Mouse (Mus musculus) midbrain, postnatal 0 days (tissue): Measurements from ENCODE around the gene Pip5k1c. TPM values are rescaled to one million over a fixed set of nuclear protein-coding genes. Genes with fewer than 3 reads are reported as not detected.

Experiments used
- ATAC-seq: fragments of 200-750 bp; cut with Nextera tagmentation; 2 replicates; pipeline ENCODE4 v1.8.0; 2017; ENCODE audit warnings: moderate number of reproducible peaks, mild to moderate bottlenecking, moderate TSS enrichment, moderate library complexity; ENCODE audit not compliant: low FRiP score
- DNase-seq: peaks from one replicate; pipeline ENCODE4 v3.0.0-alpha.2; 2015; ENCODE audit warnings: low spot score
- H3K27ac ChIP-seq: fragments of 300-500 bp; sonication (generic); 2 replicates; pipeline ENCODE4 v1.5.1; 2014; ENCODE audit warnings: low read depth, mild to moderate bottlenecking, low read length, mixed read lengths
- H3K27me3 ChIP-seq: fragments of 300-500 bp; sonication (generic); 2 replicates; pipeline ENCODE4 v1.6.1; 2014; ENCODE audit warnings: low read length, control low read depth, mixed read lengths; ENCODE audit not compliant: insufficient read depth
- H3K36me3 ChIP-seq: fragments of 300-500 bp; sonication (generic); 2 replicates; pipeline ENCODE4 v1.6.1; 2014; ENCODE audit warnings: low read length, control low read depth, mixed read lengths; ENCODE audit not compliant: insufficient read depth
- H3K4me1 ChIP-seq: fragments of 300-500 bp; sonication (generic); 2 replicates; pipeline ENCODE4 v1.6.1; 2014; ENCODE audit warnings: mild to moderate bottlenecking, control low read depth, antibody characterized with exemption, low read length, mixed read lengths; ENCODE audit not compliant: insufficient read depth
- H3K4me2 ChIP-seq: fragments of 300-500 bp; sonication (generic); 2 replicates; pipeline ENCODE4 v1.6.1; 2014; ENCODE audit warnings: low read depth, mild to moderate bottlenecking, low read length, mixed read lengths; ENCODE audit not compliant: poor library complexity, severe bottlenecking
- H3K4me3 ChIP-seq: fragments of 300-500 bp; sonication (generic); 2 replicates; pipeline ENCODE4 v1.5.1; 2014; ENCODE audit warnings: low read depth, mild to moderate bottlenecking, low read length, moderate library complexity
- H3K9ac ChIP-seq: fragments of 300-500 bp; sonication (generic); replicated peaks from 2 replicates; pipeline ENCODE4 v1.6.1; 2014; ENCODE audit warnings: mild to moderate bottlenecking, low read length, moderate library complexity, mixed read lengths; ENCODE audit not compliant: poor library complexity, severe bottlenecking
- H3K9me3 ChIP-seq: fragments of 300-500 bp; sonication (generic); 2 replicates; pipeline ENCODE4 v1.6.1; 2016; ENCODE audit warnings: low read length, control low read depth
- CTCF ChIP-seq: IDR thresholded peaks from 2 replicates; pipeline ENCODE4 v1.5.1; 2016; ENCODE audit warnings: antibody characterized with exemption, mild to moderate bottlenecking
- WGBS: fragments of 180-500 bp; shearing (Covaris S2); extraction: QIAGEN DNeasy Blood & Tissue Kit; methylation state at CpG from one replicate; pipeline ENCODE4 v1.1.7; 2014; 5-methylcytosine and 5-hydroxymethylcytosine counted together
- polyA plus RNA-seq: library from polyadenylated mRNA; unstranded; fragments of >200 nt; fragmentation: Nextera tagmentation; extraction: Ambion mirVana; gene quantifications from 2 replicates; pipeline ENCODE4 v1.2.1, GENCODE M21; 2015
- total RNA-seq: library from RNA; depleted of rRNA; stranded (reverse); fragments of >200 nt; gene quantifications from 2 replicates; pipeline ENCODE4 v1.2.3, GENCODE M21; 2014

Pip5k1c gene
- total and polyA plus RNA-seq, 2 experiments from 2014 or later = 125 to 256 TPM

DNA sequence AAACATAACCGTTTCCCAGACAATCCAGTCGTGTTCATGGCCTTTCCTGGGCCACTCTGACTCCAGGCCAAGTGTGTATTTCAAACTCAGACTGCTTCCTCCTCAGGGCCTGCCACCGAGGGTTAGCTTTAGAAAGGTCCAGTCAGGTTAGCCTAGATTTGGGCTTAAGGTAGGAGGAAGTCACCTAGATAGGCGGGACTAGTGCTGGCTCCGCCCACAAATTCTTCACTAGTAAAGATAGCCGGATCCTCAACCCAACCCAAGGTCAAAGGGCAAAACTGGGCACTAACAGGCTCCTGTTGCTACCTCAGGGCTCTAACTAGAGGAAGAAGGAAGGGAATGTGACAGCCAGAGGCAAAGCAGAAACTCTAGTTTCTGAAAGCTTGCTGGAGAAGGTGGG, 6.2 kb upstream of the Pip5k1c start:
- WGBS = 50% methylated on average over 6 of the region's 6 CpGs
- H3K9me3 ChIP-seq = no peaks in the 10 kb centered on the region
- no peak overlapping the region for H3K4me3 ChIP-seq
- no peak overlapping the region for H3K27ac ChIP-seq
- no peak overlapping the region for H3K4me2 ChIP-seq
- no peak overlapping the region for H3K9ac ChIP-seq
- DNase-seq (no peak), ATAC-seq (no peak)
- no peaks in the 10 kb centered on the region for H3K36me3 ChIP-seq
- no peaks in the 10 kb centered on the region for H3K4me1 ChIP-seq
- no peaks in the 10 kb centered on the region for H3K27me3 ChIP-seq
- TF ChIP-seq CTCF = no peak

DNA sequence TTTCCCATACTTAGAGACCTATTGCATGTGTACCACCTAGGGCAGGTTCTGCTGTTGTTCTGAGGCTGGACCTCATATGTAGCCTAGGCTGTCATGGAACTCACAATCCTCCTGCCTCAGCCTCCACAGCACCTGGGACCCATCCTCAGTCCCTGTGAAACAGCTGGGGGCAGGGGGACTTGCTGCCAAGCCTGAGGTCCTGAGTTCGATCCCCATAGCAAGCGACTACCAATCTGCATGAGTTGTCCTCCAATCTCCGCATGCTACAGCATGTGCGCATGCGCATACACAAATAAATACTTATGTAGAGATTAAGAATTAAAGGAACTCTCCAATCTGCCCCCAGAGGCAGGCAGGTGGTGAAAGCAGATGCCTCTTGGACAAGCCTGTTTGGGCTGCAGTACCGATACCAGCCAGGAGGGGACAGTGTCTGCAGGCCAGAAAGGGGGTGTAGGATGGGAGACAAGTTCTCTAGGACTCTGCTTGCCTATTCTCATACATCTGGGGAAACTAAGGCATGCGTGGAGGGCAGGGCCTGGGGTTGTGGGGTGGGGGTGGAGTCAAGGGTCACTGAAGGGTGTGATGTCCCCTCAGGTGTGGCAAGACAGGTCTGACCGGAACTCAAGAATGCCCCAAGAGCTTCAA, 5.1 kb upstream of the Pip5k1c start:
- no peaks in the 10 kb centered on the region for H3K4me1 ChIP-seq
- no peak for ATAC-seq
- no peaks in the 10 kb centered on the region for H3K9me3 ChIP-seq
- no peak overlapping the region for H3K9ac ChIP-seq
- H3K4me3 ChIP-seq = no peak overlapping the region
- 65% methylated on average over 8 of the region's 8 CpGs for WGBS
- DNase-seq = no peak
- no peak overlapping the region for H3K4me2 ChIP-seq
- no peaks in the 10 kb centered on the region for H3K27me3 ChIP-seq
- H3K27ac ChIP-seq = no peak overlapping the region
- no peaks in the 10 kb centered on the region for H3K36me3 ChIP-seq
- peak; percentile 80 for TF ChIP-seq CTCF

DNA sequence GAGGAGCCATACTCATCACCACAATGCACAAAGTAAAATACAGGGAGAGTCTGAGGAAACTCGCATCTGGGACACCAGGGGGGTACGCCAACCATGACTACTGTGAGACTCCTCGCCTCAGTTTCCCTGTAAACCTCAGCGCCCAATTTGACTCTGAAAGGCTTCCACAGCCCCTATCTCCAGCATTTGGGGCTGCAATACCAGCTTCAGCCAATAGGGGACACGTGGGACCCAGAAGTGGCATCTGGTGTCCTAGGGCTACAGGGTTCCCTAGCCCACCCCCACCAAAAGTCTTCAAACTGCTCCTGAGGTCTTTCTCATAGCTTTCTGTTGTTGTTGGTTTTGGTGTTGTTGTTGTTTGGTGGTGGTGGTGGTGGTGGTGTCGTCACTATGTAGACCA, 4.2 kb upstream of the Pip5k1c start:
- DNase-seq (no peak), ATAC-seq (no peak)
- no peak overlapping the region for H3K4me3 ChIP-seq
- no peaks in the 10 kb centered on the region for H3K27me3 ChIP-seq
- TF ChIP-seq CTCF = peak; percentile 62
- no peak overlapping the region for H3K27ac ChIP-seq
- no peaks in the 10 kb centered on the region for H3K36me3 ChIP-seq
- no peaks in the 10 kb centered on the region for H3K9me3 ChIP-seq
- no peak overlapping the region for H3K4me2 ChIP-seq
- H3K9ac ChIP-seq = no peak overlapping the region
- 42% methylated on average over 6 of the region's 6 CpGs for WGBS
- 0 out of 2 replicates have a peak, but pooled peaks cover under 1% of the 10 kb centered on the region for H3K4me1 ChIP-seq

DNA sequence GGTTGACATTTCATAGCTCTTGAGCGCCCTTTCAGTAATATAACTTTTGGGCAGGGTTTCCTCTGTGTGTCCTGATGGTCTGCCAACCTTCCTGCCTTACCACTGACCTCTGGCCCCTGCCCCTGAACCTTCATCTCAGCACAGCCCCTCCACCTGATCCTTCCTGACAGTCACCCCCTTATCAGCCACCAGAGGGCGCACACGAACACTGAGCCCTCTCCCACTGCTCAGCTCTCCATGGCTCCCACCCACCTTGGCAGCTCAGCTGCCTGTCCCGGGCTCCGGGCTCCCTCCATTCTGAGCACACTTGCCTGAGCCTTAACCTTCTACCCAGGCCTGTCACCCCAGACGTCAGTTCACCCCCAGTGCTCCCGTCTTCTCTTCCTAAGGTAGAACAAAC, 3.5 kb upstream of the Pip5k1c start:
- H3K9me3 ChIP-seq = no peaks in the 10 kb centered on the region
- WGBS = 5% methylated on average over 7 of the region's 7 CpGs
- peak; percentile 93 for TF ChIP-seq CTCF
- H3K27me3 ChIP-seq = no peaks in the 10 kb centered on the region
- peaks cover 7% of the 10 kb centered on the region for H3K4me1 ChIP-seq
- no peaks in the 10 kb centered on the region for H3K36me3 ChIP-seq
- no peak overlapping the region for H3K9ac ChIP-seq
- no peak overlapping the region for H3K27ac ChIP-seq
- DNase-seq (peak; percentile 73), ATAC-seq (no peak)
- H3K4me2 ChIP-seq = no peak overlapping the region
- no peak overlapping the region for H3K4me3 ChIP-seq

DNA sequence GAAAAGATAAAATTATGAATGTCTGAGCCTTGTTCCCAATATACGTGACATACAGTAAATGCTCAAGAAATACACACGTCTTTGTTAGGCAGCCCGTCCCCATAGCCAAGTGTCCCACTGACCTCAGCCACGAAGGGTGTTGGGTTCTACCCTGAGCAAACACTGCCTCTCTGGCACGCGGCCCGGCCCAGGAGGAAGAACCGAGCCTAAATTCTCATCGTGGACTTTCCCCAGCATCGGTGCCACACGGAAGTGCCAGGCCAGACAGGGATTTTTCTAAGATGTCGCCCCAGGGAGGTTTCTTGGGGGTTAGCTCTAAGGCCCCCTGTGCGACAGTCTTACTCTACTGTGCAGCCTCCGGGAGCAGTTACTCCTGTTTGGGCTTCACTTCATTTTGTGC, 3.0 kb upstream of the Pip5k1c start:
- H3K4me1 ChIP-seq = peaks cover 13% of the 10 kb centered on the region
- H3K27me3 ChIP-seq = no peaks in the 10 kb centered on the region
- H3K36me3 ChIP-seq = no peaks in the 10 kb centered on the region
- H3K27ac ChIP-seq = no peak overlapping the region
- no peak overlapping the region for H3K4me3 ChIP-seq
- no peak for TF ChIP-seq CTCF
- DNase-seq (no peak), ATAC-seq (no peak)
- no peak overlapping the region for H3K4me2 ChIP-seq
- no peak overlapping the region for H3K9ac ChIP-seq
- WGBS = 60% methylated on average over 14 of the region's 14 CpGs
- no peaks in the 10 kb centered on the region for H3K9me3 ChIP-seq

DNA sequence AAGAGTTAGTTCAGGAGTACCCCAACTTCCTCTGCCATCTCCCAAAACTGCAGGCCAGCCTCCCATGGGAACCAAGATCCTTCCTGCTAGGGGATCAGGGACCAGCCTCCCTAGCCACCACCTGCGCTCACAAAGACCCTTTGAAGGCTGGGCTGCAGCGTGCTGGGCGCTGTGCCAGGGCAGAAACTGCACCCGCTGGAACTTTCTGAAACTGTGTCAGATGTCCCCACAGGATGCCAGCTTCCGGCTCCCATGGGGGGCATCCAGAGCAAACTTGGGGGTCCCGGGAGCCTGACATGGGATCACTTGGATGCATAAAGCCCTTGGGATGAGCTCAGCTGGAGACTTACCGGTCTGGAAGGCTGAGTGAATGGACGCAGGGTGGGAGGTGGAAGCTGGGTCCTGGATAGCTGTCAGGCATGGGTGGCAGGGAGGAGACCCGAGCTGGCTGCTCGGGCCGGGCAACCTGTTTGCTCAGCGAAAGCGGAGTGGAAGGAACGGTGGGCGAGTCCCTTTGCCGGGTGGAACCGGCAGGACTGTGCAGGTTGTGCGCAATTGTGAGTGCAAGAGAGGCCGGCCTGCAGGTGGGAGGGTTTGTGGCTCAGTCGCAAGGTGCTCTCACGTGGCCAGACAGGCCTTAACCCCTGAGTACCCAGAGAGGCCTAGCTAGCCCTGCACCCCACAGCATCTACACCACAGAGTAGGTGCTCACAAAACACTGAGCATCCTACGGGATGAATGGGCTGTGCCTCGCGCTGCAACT, 1.9 kb upstream of the Pip5k1c start:
- H3K27ac ChIP-seq = no peak overlapping the region
- TF ChIP-seq CTCF = no peak
- H3K9ac ChIP-seq = no peak overlapping the region
- WGBS = 17% methylated on average over 24 of the region's 24 CpGs
- peak overlapping the region; percentile 20; the same call in 1 of the 2 replicates for H3K4me2 ChIP-seq
- DNase-seq = no peak
- no peaks in the 10 kb centered on the region for H3K36me3 ChIP-seq
- peak overlapping the region; percentile 11; the same call in 1 of the 2 replicates for H3K4me3 ChIP-seq
- H3K4me1 ChIP-seq = peaks cover 18% of the 10 kb centered on the region
- no peaks in the 10 kb centered on the region for H3K9me3 ChIP-seq
- ATAC-seq = no peak
- H3K27me3 ChIP-seq = no peaks in the 10 kb centered on the region
